11 mouse cellular contexts compared by ENCODE assay signal in the genomic region with DNA sequence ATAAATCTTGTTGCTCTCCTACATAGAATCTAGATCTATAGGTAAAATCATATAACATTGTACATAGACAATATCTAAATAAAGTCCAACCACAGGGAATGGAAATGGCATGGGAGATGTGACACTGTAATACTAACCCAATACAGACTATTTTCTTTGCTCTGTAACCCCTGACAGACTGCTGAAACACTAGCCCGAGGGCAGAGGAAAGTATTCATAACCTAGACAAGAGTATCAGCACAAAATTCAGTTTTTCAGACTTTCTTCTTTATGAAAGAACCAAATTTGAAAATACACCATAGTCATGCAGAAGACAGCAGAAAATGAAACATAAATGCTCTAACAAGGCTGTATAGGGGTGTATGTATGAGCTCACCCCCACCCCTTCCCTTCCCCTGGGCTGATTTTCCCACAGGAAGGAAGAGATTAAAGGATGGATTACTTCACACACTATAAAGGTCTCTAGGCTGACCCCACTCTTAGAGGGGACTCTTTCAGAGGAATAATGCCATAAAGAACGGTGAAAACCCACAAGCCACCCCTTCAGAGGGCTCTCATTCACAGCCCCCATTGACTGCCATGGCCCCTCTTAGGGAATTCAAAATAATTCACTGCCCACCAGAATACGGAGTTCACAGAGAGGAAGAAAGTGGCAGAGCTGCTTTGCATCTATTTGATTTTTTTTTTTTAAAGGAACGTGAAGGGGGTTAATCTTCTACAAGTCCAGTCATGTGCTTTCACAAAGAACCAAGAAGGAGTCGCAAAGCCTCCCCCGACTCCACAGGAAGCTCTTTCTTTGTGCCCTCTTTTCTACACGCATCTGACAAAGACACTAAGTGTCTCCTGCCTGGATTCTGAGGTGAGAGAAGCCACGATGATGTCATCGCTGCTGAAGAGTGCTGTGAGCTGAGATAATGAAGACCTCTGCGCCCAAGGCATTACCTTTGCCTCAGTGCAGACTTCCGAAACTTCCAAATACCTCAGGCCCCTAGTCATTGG.
A peak's percentile ranks its signal among the peaks of the same experiment; 100 is the strongest.
DNase-seq lines count a peak whose midpoint lies in the region; ATAC-seq lines count a peak whose summit lies in the region.
"Had no signal": no experiment of that assay in that cellular context is flagged by ENCODE, and none has a peak within 500 bp of the region (broad histone marks: within the 10 kb centered on the region; RNA-seq: fewer than 3 reads in every experiment).

No protein-coding gene starts in this region.

- H3K4me2 ChIP-seq in limb, embryonic 11.5 days (ENCODE audit: low read depth, severe bottlenecking) = no peak overlapping the region
- peak overlapping the region; percentile 39 for H3K4me2 ChIP-seq in forebrain, embryonic 13.5 days

- H3K27ac ChIP-seq in limb, embryonic 11.5 days (replicated peaks; ENCODE audit: low read depth, low read length) = no peak overlapping the region
- H3K27ac ChIP-seq in limb, embryonic 10.5 days = no peak overlapping the region
- H3K27ac ChIP-seq in forebrain, embryonic 13.5 days = no peak overlapping the region; the same call in 1 of the 2 replicates
- H3K27ac ChIP-seq in midbrain, embryonic 10.5 days (replicated peaks) = 0 out of 2 replicates have a peak overlapping the region, but pooled peaks have one; percentile 1

- no peaks in the 10 kb centered on the region for H3K36me3 ChIP-seq in limb, embryonic 11.5 days (ENCODE audit: control insufficient read depth, insufficient read depth, low read length)
- H3K36me3 ChIP-seq in limb, embryonic 10.5 days = no peaks in the 10 kb centered on the region
- no peaks in the 10 kb centered on the region for H3K36me3 ChIP-seq in forebrain, embryonic 13.5 days (ENCODE audit: poor library complexity, severe bottlenecking)
- no peaks in the 10 kb centered on the region for H3K36me3 ChIP-seq in midbrain, embryonic 10.5 days

- no peaks in the 10 kb centered on the region for H3K9me3 ChIP-seq in limb, embryonic 11.5 days (ENCODE audit: control insufficient read depth, low read length)
- no peaks in the 10 kb centered on the region for H3K9me3 ChIP-seq in limb, embryonic 10.5 days (replicated peaks)
- H3K9me3 ChIP-seq in forebrain, embryonic 13.5 days (replicated peaks) = no peaks in the 10 kb centered on the region
- H3K9me3 ChIP-seq in midbrain, embryonic 10.5 days (replicated peaks) = no peaks in the 10 kb centered on the region

- no peaks in the 10 kb centered on the region for H3K27me3 ChIP-seq in limb, embryonic 11.5 days (ENCODE audit: control insufficient read depth, insufficient read depth, low read length)
- no peaks in the 10 kb centered on the region for H3K27me3 ChIP-seq in limb, embryonic 10.5 days (ENCODE audit: low read depth, poor library complexity, severe bottlenecking)
- H3K27me3 ChIP-seq in forebrain, embryonic 13.5 days = no peaks in the 10 kb centered on the region
- peaks cover 86% of the 10 kb centered on the region for H3K27me3 ChIP-seq in midbrain, embryonic 10.5 days (ENCODE audit: low read depth, poor library complexity, severe bottlenecking)

- ATAC-seq in limb, embryonic 11.5 days (ENCODE audit: insufficient number of reproducible peaks, low FRiP score, low TSS enrichment, low read depth) = peak; percentile 65; the same call in 1 of the 2 replicates
- peak; percentile 88 for ATAC-seq in forebrain, embryonic 13.5 days
- ATAC-seq in activated CD4-positive, CD25-positive, alpha-beta regulatory T cell, adult 4 months = no peak
- ATAC-seq: intestine, embryonic 16.5 days had no signal

- H3K4me3 ChIP-seq in limb, embryonic 11.5 days (ENCODE audit: low read depth, low read length) = no peak overlapping the region
- H3K4me3 ChIP-seq in limb, embryonic 10.5 days = no peak overlapping the region
- no peak overlapping the region for H3K4me3 ChIP-seq in forebrain, embryonic 13.5 days
- H3K4me3 ChIP-seq in midbrain, embryonic 10.5 days = 0 out of 2 replicates have a peak overlapping the region, but pooled peaks have one; percentile 9

- 24% methylated on average over 11 of the region's 11 CpGs for WGBS in limb, embryonic 11.5 days
- WGBS in limb, embryonic 10.5 days = 24% methylated on average over 11 of the region's 11 CpGs
- WGBS in forebrain, embryonic 13.5 days = 2% methylated on average over 11 of the region's 11 CpGs
- 9% methylated on average over 11 of the region's 11 CpGs for WGBS in midbrain, embryonic 10.5 days

- H3K9ac ChIP-seq in limb, embryonic 11.5 days (ENCODE audit: low read length) = no peak overlapping the region
- no peak overlapping the region for H3K9ac ChIP-seq in forebrain, embryonic 13.5 days

- intact Hi-C loops in left cerebral cortex, postnatal 4 days (cut with DNase I) = no loop called here

- DNase-seq in limb, embryonic 11.5 days (ENCODE audit: low spot score) = no peak
- no peak for DNase-seq in limb, embryonic 10.5 days (ENCODE audit: low spot score)
- DNase-seq in midbrain, embryonic 10.5 days (ENCODE audit: low spot score) = peak; percentile 69
- DNase-seq in right cerebral cortex, postnatal 14 days = no peak
- no peak for DNase-seq in left cerebral cortex, postnatal 4 days
- no peak for DNase-seq in kidney, postnatal 36 days
- DNase-seq: adrenal gland, adult 8-10 months; cerebellum, adult 9-10 months had no signal

- peaks cover 3% of the 10 kb centered on the region; the same call in 1 of the 2 replicates for H3K4me1 ChIP-seq in limb, embryonic 11.5 days (ENCODE audit: control insufficient read depth, insufficient read depth, low read length)
- peaks cover 8% of the 10 kb centered on the region for H3K4me1 ChIP-seq in limb, embryonic 10.5 days
- H3K4me1 ChIP-seq in forebrain, embryonic 13.5 days = peaks cover 14% of the 10 kb centered on the region
- H3K4me1 ChIP-seq in midbrain, embryonic 10.5 days = peaks cover 41% of the 10 kb centered on the region
